ENCODE assay signal across 17 mouse cellular contexts in genomic region chr7:34963889-34964645, GRCm38 (mm10). TPM values are rescaled to one million over a fixed set of nuclear protein-coding genes. Genes with fewer than 3 reads are reported as not detected.
DNase-seq lines count a peak whose midpoint lies in the region; TF ChIP-seq lines count a peak whose summit lies in the region.
"Had no signal": no experiment of that assay in that cellular context is flagged by ENCODE, and none has a peak within 500 bp of the region (broad histone marks: within the 10 kb centered on the region; RNA-seq: fewer than 3 reads in every experiment).

No protein-coding gene starts in this region.

- H3K27ac ChIP-seq in left cerebral cortex, adult 2 months: peak overlapping the region; percentile 75
- H3K27ac ChIP-seq: embryonic facial prominence, embryonic 12.5 days; forebrain, embryonic 15.5 days; hindbrain, embryonic 12.5 days; intestine, embryonic 15.5 days; limb, embryonic 13.5 days; liver, embryonic 15.5 days had no signal

- intact Hi-C loops in gastrocnemius, postnatal 14 days (cut with DNase I; ENCODE audit: low total_unique reads): no loop called here
- intact Hi-C loops in left cerebral cortex, adult 2 months (cut with DNase I): no loop called here

- H3K4me3 ChIP-seq in left cerebral cortex, adult 2 months: no peak overlapping the region
- H3K4me3 ChIP-seq: embryonic facial prominence, embryonic 12.5 days; forebrain, embryonic 15.5 days; hindbrain, embryonic 12.5 days; intestine, embryonic 15.5 days; limb, embryonic 13.5 days; liver, embryonic 15.5 days had no signal

- no peak for TF ChIP-seq CTCF in left cerebral cortex, adult 2 months (IDR thresholded peaks at IDR 0.05)

- DNase-seq in gastrocnemius, postnatal 14 days: peak; percentile 56
- no peak for DNase-seq in gastrocnemius, postnatal 10 days
- DNase-seq in left cerebral cortex, adult 2 months (ENCODE audit: extremely low spot score in 1 of 2, low spot score in 2 of 2): no peak
- no peak for DNase-seq in left cerebral cortex, adult 8-10 months (ENCODE audit: low spot score in 2 of 2)
- DNase-seq in Muller cell, postnatal 12 days (ENCODE audit: inconsistent ontology term): peak; percentile 35
- DNase-seq in layer of hippocampus, adult 9-11 months: peak; percentile 47
- no peak for DNase-seq in cerebellum, postnatal 4 days (ENCODE audit: low spot score in 2 of 2)
- DNase-seq: adrenal gland, postnatal 25 days; cerebellum, adult 8-10 months; midbrain, embryonic 14.5 days; thymus, postnatal 36 days had no signal

RNA-seq across cellular contexts. Expression of gene Pepd, which starts 51.9 kb away (rescaled TPM):
- 10 to 100 TPM; 25.4 to 27.0 TPM for total RNA-seq in gastrocnemius, postnatal 14 days (2021)
- 10 to 100 TPM; 28.7 to 29.8 TPM for total RNA-seq in gastrocnemius, postnatal 10 days (2021)
- total RNA-seq in left cerebral cortex, adult 2 months (2021): 10 to 100 TPM; 28.9 to 30.1 TPM
- total RNA-seq in left cerebral cortex, adult 8-10 months (2022): 10 to 100 TPM; 32.5 to 36.0 (median 33.8) TPM

Comparison
In these comparisons a context has a peak if more than half of its experiments do, and no peak if none do; other contexts are left out.
1. DNase-seq: peak in gastrocnemius, postnatal 14 days (single experiment), Muller cell, postnatal 12 days (single experiment) and layer of hippocampus, adult 9-11 months (single experiment); none in gastrocnemius, postnatal 10 days (single experiment), left cerebral cortex, adult 2 months (0 of 2), left cerebral cortex, adult 8-10 months (0 of 2) and cerebellum, postnatal 4 days (0 of 2).